Mouse (Mus musculus) pancreas, adult 10 weeks (tissue): ENCODE data around the gene Aspa. TPM values are rescaled to one million over a fixed set of nuclear protein-coding genes. Genes with fewer than 3 reads are reported as not detected.

Source experiments
- polyA plus RNA-seq: library from polyadenylated mRNA; stranded (reverse); fragments of 350-450 nt; fragmentation: Illumina TruSeq; extraction: RNeasy Lipid Tissue Mini Kit (QIAGEN cat#74804); gene quantifications from one replicate; pipeline ENCODE4 v1.2.3, GENCODE M21; 2015; ENCODE audit warnings: low read depth, low replicate concordance; ENCODE audit not compliant: insufficient read depth

Aspa gene
- 1.7 TPM for polyA plus RNA-seq

DNA sequence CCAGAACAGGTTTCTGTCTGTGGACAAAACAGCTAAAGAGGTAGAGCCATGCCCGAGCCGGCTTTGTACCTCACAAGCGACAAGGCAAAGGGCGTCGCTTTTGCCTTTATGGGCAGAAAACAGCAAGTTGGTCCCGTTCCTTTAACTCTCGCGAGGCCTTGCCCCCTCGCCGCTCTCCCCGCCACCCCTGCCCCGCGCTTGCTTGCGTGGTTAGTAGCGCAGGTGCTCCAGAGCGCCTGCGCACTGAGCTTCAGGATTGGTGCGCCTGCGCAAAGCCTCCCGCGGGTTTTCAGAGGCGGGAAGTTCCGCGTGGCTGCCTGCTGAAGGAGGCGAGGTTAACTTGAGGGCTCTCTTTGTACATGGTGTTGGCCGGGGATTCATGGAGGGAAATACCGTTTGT is at the start of gene Aspa, which contains the start of the genes Gm49340 and Spata22:
Gene Aspa (minus strand): TSS at position 155 of the 400 bp plus-strand sequence.
Gene Gm49340 (plus strand): TSS at position 300 of the 400 bp plus-strand sequence.
Gene Spata22 (plus strand): TSS at position 300 of the 400 bp plus-strand sequence.

DNA sequence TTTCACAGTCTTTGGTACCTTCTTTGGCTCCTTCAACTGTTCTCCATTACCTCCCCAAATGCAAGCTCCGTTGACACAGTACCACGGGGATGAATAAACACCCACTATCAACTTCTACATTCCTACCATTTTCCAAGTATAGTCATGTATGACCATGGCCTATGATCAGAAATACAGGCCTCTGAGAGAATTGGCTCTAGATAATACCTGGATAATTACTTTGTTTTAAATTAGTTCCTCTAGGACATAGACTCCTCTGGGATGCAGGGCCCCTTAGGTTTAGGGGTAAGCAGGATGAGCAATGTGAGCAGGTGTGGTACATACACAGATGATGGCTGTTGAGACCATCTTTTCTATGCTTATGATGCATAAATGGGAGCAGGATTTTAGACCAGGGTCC is 41.5 kb upstream of the Aspa start, which contains the start of gene Olfr376:
Gene Olfr376 (plus strand): TSS at position 301 of the 400 bp plus-strand sequence.

DNA sequence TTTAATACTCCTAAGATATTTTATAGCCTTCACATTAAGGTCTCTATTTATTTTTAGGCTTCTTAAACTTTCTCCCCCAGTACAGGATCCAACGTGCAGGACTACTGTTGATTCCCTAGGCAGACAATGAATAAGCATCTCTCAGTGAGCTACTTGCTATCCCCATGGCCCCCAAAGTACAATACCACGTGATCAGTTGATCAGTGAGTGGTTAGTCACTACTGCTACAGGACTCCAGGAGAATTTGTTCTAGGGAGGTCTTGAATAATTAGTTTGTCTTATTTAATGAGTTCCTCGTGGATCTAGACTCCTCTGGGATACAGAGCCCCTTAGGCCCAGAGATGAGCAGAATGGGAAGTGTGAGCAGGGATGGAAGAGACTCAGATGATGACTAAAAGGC is 21.1 kb upstream of the Aspa start, which contains the start of gene Olfr20:
Gene Olfr20 (plus strand): TSS at position 301 of the 400 bp plus-strand sequence.

DNA sequence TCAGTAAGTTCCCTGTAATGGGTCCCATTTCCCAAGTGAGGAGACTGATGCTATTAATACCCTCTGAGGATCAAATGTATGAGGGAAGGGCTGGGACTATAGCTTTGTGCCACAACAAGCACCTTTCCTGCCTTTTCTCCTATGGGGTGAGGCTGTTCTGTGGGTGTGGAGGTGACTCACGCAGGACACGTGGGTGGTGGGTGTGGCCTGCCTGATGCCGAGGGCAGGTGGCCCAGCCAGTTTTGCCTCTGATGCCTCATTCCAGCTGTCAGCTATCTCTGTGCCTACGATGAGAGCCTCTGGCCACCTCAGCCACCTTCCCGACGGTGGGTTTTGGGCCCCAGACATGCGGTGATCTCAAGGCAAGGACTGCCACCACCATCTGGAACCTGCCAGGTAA is 62.1 kb downstream of the Aspa start, which contains the start of gene Trpv3:
Gene Trpv3 (plus strand): TSS at position 122 of the 400 bp plus-strand sequence.

Other genes with a start within 250 kb of the Aspa start
- not detected for gene Itgae, start 239.0 kb downstream of the Aspa start, polyA plus RNA-seq
- not detected for gene Haspin, start 191.3 kb downstream of the Aspa start, polyA plus RNA-seq
- not detected for gene P2rx5, start 169.2 kb downstream of the Aspa start, polyA plus RNA-seq
- 14.7 TPM for gene Emc6, start 152.6 kb downstream of the Aspa start, polyA plus RNA-seq
- 16.3 TPM for gene Tax1bp3, start 152.5 kb downstream of the Aspa start, polyA plus RNA-seq
- gene Ctns, start 130.6 kb downstream of the Aspa start, polyA plus RNA-seq = 8.1 TPM
- gene Shpk, start 130.1 kb downstream of the Aspa start, polyA plus RNA-seq = 3.1 TPM
- gene Trpv1, start 95.3 kb downstream of the Aspa start, polyA plus RNA-seq = not detected
- not detected for gene Trpv3, start 62.2 kb downstream of the Aspa start, polyA plus RNA-seq
- not detected for gene Gm49340, start 145 bp upstream of the Aspa start, polyA plus RNA-seq
- not detected for gene Spata22, start 145 bp upstream of the Aspa start, polyA plus RNA-seq
- not detected for gene Olfr20, start 21.2 kb upstream of the Aspa start, polyA plus RNA-seq
- not detected for gene Olfr376, start 41.6 kb upstream of the Aspa start, polyA plus RNA-seq
- not detected for gene Olfr1, start 70.0 kb upstream of the Aspa start, polyA plus RNA-seq
- gene Olfr378, start 98.9 kb upstream of the Aspa start, polyA plus RNA-seq = not detected
- not detected for gene Olfr380, start 127.9 kb upstream of the Aspa start, polyA plus RNA-seq
- not detected for gene Olfr381, start 162.0 kb upstream of the Aspa start, polyA plus RNA-seq
- gene Olfr382, start 187.6 kb upstream of the Aspa start, polyA plus RNA-seq = not detected